Mouse (Mus musculus) forebrain, embryonic 16.5 days (tissue): Measurements from ENCODE around the gene Pou6f2. TPM values are rescaled to one million over a fixed set of nuclear protein-coding genes. Genes with fewer than 3 reads are reported as not detected.
A peak's percentile ranks its signal among the peaks of the same experiment; 100 is the strongest.

Source experiments
- ATAC-seq: fragments of 200-750 bp; cut with Nextera tagmentation; 2 replicates; pipeline ENCODE4 v1.8.0; 2017; ENCODE audit warnings: mild to moderate bottlenecking, moderate library complexity
- H3K27ac ChIP-seq: fragments of 300-500 bp; sonication (generic); 2 replicates; pipeline ENCODE4 v1.5.1; 2014; ENCODE audit warnings: low read length, control low read depth
- H3K27me3 ChIP-seq: fragments of 300-500 bp; sonication (generic); replicated peaks from 2 replicates; pipeline ENCODE4 v1.6.1; 2014; ENCODE audit warnings: low read length; ENCODE audit not compliant: control insufficient read depth, insufficient read depth
- H3K36me3 ChIP-seq: fragments of 300-500 bp; sonication (generic); 2 replicates; pipeline ENCODE4 v1.6.1; 2014; ENCODE audit not compliant: control insufficient read depth, insufficient read depth
- H3K4me1 ChIP-seq: fragments of 300-500 bp; sonication (generic); replicated peaks from 2 replicates; pipeline ENCODE4 v1.6.1; 2014; ENCODE audit warnings: low read length; ENCODE audit not compliant: control insufficient read depth, insufficient read depth
- H3K4me2 ChIP-seq: fragments of 300-500 bp; sonication (generic); 2 replicates; pipeline ENCODE4 v1.6.1; 2014; ENCODE audit warnings: mild to moderate bottlenecking, low read length, control low read depth
- H3K4me3 ChIP-seq: fragments of 300-500 bp; sonication (generic); replicated peaks from 2 replicates; pipeline ENCODE4 v1.5.1; 2014; ENCODE audit warnings: mild to moderate bottlenecking, low read length, control low read depth
- H3K9ac ChIP-seq: fragments of 300-500 bp; sonication (generic); replicated peaks from 2 replicates; pipeline ENCODE4 v1.6.1; 2014; ENCODE audit warnings: low read depth, low read length, control low read depth
- H3K9me3 ChIP-seq: fragments of 300-500 bp; sonication (generic); 2 replicates; pipeline ENCODE4 v1.6.1; 2016; ENCODE audit warnings: low read length; ENCODE audit not compliant: control insufficient read depth
- WGBS: fragments of 180-500 bp; shearing (Covaris S2); extraction: QIAGEN DNeasy Blood & Tissue Kit; methylation state at CpG from one replicate; pipeline ENCODE4 v1.1.7; 2014; 5-methylcytosine and 5-hydroxymethylcytosine counted together
- polyA plus RNA-seq: library from polyadenylated mRNA; unstranded; fragments of >200 nt; fragmentation: Nextera tagmentation; extraction: Ambion mirVana; gene quantifications from 2 replicates; pipeline ENCODE4 v1.2.1, GENCODE M21; 2015

The Pou6f2 gene
- polyA plus RNA-seq, 1 experiment from 2014 or later, result 6.5 TPM

DNA sequence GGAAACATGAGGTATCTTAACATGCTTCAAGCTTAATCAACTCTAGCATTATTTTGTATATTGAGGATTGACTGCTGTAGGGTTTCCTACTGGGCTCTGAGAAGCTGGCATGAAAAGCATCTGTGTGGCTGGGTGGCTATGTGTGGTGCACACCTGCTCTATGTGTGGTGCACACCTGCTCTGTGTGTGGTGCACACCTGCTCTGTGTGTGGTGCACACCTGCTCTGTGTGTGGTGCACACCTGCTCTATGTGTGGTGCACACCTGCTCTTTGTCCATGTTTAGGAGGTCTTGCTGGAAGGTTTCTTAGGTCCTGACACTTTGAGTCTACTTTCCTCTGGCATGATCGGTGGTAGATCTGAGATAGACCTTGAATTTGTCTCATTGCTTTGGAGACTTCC, 233.3 kb downstream of the Pou6f2 start:
- WGBS, result 93% methylated on average over 1 of the region's 1 CpGs
- Histone ChIP-seq H3K4me3 (no peak overlapping the region), H3K4me1 (no peaks in the 10 kb centered on the region), H3K36me3 (no peaks in the 10 kb centered on the region), H3K9me3 (no peaks in the 10 kb centered on the region), H3K27ac (no peak overlapping the region), H3K4me2 (no peak overlapping the region), H3K27me3 (no peaks in the 10 kb centered on the region), H3K9ac (no peak overlapping the region)
- no peak for ATAC-seq

DNA sequence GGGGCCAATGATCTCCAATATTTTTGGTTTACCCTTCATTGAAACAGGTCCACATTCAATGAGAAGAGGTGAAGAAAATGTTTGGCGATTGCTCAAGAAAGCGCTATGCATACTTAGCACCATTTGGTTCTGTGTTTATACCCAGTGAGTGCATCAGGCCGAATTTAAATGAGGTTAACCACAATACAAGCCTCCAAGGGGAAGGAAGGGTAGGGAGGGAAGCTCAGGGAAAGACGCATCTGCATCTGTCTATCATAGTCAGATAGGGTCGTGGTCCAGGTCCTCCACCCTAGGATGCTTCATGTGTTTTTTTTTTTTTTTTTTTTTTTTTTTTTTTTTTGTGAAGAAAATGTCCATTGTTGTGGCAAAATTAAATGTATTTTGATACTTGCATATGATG, 236.9 kb downstream of the Pou6f2 start:
- Histone ChIP-seq H3K27me3 (no peaks in the 10 kb centered on the region), H3K4me1 (no peaks in the 10 kb centered on the region), H3K9ac (no peak overlapping the region), H3K9me3 (no peaks in the 10 kb centered on the region), H3K4me2 (no peak overlapping the region), H3K27ac (no peak overlapping the region), H3K4me3 (no peak overlapping the region), H3K36me3 (no peaks in the 10 kb centered on the region)
- WGBS, result 48% methylated on average over 5 of the region's 5 CpGs
- peak; percentile 61 for ATAC-seq

DNA sequence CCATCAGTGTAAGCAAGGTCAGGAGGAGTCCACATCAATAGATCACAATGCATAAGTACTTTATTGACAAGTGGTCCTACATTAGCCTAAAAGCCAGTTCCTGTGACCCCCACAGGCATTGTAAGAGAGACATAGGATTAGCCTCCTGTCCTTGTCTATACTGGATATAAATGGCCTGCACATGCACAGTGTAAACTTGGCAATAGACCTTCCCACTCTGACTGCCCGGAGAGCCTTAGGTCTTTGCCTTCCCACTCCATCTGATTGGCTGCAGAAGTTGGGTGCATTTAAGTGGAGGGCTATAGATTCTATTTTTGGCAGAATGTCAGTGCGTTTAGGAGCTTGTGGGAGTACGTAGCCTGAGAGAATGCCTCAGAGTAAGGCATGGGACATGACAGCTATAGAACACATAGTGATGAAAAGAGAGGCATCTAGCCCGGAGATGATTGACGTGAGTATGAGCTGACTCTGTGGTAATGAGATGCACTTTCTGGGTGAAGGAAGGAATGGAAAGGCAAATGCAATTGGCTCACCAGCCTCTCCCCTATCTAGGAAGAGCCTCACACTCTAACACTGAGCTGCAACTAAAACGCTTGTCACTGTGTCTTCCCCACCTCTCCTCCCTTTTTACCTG, 243.4 kb downstream of the Pou6f2 start:
- ATAC-seq, result peak; percentile 90
- H3K36me3 ChIP-seq, result no peaks in the 10 kb centered on the region

DNA sequence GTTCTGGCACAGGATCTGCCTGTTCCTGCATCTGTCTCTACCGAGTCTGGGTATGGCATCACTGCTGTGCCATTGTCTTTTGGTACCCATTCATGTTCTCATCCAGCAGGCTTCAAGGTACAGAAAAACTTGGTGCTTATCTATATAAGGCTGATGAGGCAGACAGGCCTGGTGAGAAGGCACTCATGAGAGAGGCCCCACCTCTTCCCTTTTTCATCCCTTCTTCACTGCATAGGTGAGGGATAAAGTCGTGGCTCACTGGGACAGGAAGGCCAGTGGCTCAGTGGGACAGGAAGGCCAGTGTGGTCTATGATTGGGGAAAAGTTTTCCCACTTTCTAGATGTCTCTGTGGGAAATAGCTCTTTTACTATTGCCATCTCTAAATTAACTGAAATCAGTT, 263.8 kb downstream of the Pou6f2 start:
- Histone ChIP-seq H3K27me3 (no peaks in the 10 kb centered on the region), H3K4me1 (peaks cover 5% of the 10 kb centered on the region; the same call in 1 of the 2 replicates), H3K9ac (no peak overlapping the region), H3K36me3 (no peaks in the 10 kb centered on the region), H3K4me2 (no peak overlapping the region), H3K27ac (no peak overlapping the region), H3K9me3 (no peaks in the 10 kb centered on the region), H3K4me3 (no peak overlapping the region)
- WGBS, result 69% methylated on average over 2 of the region's 2 CpGs
- no peak for ATAC-seq

More for the DNA sequence above, 243.4 kb downstream of the Pou6f2 start:
- H3K9me3 ChIP-seq, result no peaks in the 10 kb centered on the region
- H3K27ac ChIP-seq, result no peak overlapping the region
- no peak overlapping the region for H3K4me2 ChIP-seq
- WGBS, result 78% methylated on average over 6 of the region's 6 CpGs
- H3K27me3 ChIP-seq, result no peaks in the 10 kb centered on the region
- H3K4me3 ChIP-seq, result no peak overlapping the region
- no peak overlapping the region for H3K9ac ChIP-seq
- no peaks in the 10 kb centered on the region for H3K4me1 ChIP-seq

DNA sequence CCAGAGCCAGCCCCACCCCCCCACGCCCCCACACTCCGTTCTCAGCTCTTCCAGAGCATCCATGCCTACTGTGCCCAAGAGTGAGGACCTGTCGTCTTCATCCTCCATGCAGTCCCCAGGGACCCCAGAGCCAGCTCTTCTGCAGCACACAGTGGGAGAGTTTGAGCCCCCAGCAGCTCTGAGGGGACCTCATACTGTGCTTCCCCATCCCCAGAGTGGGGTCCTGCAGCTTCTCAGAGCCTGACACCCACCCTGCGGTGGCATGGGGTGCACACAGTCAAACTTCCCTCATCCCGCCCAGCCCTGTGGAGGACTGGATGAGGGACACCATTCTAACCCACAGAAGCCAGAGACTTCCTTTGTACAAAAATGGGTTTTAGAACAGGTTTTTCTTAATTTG, 264.3 kb downstream of the Pou6f2 start:
- Histone ChIP-seq H3K4me1 (peaks cover 5% of the 10 kb centered on the region; the same call in 1 of the 2 replicates), H3K9me3 (no peaks in the 10 kb centered on the region), H3K36me3 (no peaks in the 10 kb centered on the region), H3K27me3 (no peaks in the 10 kb centered on the region), H3K4me2 (no peak overlapping the region), H3K9ac (no peak overlapping the region), H3K27ac (no peak overlapping the region), H3K4me3 (no peak overlapping the region)
- 74% methylated on average over 5 of the region's 5 CpGs for WGBS
- no peak for ATAC-seq

DNA sequence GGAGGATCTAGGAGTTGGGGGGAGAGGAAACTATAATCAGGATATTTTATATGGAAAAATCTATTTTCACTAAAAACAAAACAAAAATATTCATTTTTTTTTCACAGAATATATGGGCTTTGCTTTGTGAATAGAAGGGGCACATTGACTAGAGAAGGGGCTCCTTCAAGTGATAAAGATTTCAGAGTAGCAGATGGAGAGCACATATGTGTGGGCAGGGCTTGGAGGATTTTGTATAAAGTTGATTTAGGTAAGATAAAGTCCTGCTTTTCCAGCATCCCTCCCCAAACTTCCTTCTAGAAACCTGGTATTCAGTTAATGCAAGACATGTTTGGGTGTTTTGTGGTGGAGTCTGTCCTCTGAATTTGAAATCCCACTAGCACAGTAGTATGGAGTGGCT, 266.2 kb downstream of the Pou6f2 start:
- no peak overlapping the region for H3K4me3 ChIP-seq
- ATAC-seq, result peak; percentile 72
- no peaks in the 10 kb centered on the region for H3K9me3 ChIP-seq
- no peak overlapping the region for H3K4me2 ChIP-seq
- no peak overlapping the region for H3K9ac ChIP-seq
- peak overlapping the region; percentile 7; the same call in 1 of the 2 replicates for H3K27ac ChIP-seq
- no peaks in the 10 kb centered on the region for H3K36me3 ChIP-seq
- peaks cover 9% of the 10 kb centered on the region; the same call in 1 of the 2 replicates for H3K4me1 ChIP-seq
- no peaks in the 10 kb centered on the region for H3K27me3 ChIP-seq

DNA sequence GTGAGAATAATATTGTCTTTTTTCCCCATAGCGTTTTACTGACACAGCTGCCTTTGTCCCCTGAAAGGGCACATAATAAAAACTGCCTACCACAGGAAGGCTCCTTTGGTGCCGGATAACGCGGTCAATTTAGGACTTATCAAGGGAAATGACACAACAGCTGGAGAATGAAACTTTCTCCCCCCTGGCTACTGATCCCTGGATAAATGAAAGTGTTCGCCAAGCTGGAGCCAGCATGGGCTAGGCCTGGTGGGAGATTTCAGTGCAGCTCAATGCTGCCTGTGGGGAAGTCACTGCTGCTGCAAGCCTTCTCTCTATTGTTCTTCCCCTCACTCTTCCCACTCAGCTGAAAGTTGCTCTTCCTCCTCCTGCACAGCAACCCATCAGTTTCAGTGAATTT, 267.8 kb downstream of the Pou6f2 start:
- no peak for ATAC-seq
- H3K9ac ChIP-seq, result no peak overlapping the region
- no peaks in the 10 kb centered on the region for H3K27me3 ChIP-seq
- 6% methylated on average over 5 of the region's 5 CpGs for WGBS
- H3K27ac ChIP-seq, result no peak overlapping the region
- H3K9me3 ChIP-seq, result no peaks in the 10 kb centered on the region
- no peak overlapping the region for H3K4me2 ChIP-seq
- H3K36me3 ChIP-seq, result no peaks in the 10 kb centered on the region
- H3K4me3 ChIP-seq, result no peak overlapping the region
- H3K4me1 ChIP-seq, result peaks cover 19% of the 10 kb centered on the region

DNA sequence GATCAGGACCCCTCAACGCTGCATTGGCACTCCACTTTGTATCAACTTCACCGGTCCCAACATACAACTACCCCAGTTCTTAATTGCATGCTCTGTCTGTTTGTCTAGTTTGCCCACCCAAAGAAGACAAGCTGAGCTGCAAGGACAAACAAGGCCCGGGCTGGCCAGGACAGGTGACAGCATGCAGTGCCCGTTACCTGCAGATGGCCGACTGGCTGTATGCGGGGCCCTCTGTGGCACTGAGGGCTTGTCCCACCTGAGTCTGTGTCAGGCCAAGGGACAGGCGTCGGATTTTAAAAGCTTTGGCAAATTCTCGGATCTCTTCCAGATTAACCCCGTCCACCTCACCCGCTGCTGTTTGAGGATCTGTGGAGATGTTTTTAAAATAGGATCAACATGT, 268.7 kb downstream of the Pou6f2 start:
- no peak overlapping the region for H3K9ac ChIP-seq
- WGBS, result 79% methylated on average over 11 of the region's 11 CpGs
- peaks cover 22% of the 10 kb centered on the region for H3K4me1 ChIP-seq
- no peak overlapping the region for H3K27ac ChIP-seq
- no peak overlapping the region for H3K4me2 ChIP-seq
- no peaks in the 10 kb centered on the region for H3K36me3 ChIP-seq
- no peaks in the 10 kb centered on the region for H3K9me3 ChIP-seq
- no peak for ATAC-seq
- no peaks in the 10 kb centered on the region for H3K27me3 ChIP-seq
- no peak overlapping the region for H3K4me3 ChIP-seq

DNA sequence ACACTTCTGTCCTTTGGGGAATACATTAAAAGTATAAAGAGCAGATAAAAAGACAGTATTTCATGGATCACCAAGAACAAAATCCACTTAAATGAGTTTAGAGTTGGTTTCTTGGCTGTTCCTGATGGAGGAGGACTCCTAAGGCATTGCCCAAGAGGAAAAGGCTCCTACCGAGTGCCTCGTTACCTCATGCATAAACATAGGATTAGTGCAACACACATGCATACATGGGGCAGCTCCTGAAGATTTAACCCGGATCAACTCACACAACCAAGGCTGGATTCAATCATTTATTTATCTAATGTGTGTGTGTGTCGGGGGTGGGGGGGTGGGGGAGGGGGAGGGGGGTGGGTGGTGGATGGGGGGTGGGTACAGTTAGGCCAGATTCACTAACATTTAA, 269.4 kb downstream of the Pou6f2 start:
- no peaks in the 10 kb centered on the region for H3K27me3 ChIP-seq
- peaks cover 22% of the 10 kb centered on the region for H3K4me1 ChIP-seq
- WGBS, result 23% methylated on average over 4 of the region's 4 CpGs
- H3K36me3 ChIP-seq, result no peaks in the 10 kb centered on the region
- H3K4me3 ChIP-seq, result no peak overlapping the region
- H3K4me2 ChIP-seq, result no peak overlapping the region
- no peak overlapping the region for H3K9ac ChIP-seq
- H3K9me3 ChIP-seq, result no peaks in the 10 kb centered on the region
- H3K27ac ChIP-seq, result no peak overlapping the region
- ATAC-seq, result no peak

DNA sequence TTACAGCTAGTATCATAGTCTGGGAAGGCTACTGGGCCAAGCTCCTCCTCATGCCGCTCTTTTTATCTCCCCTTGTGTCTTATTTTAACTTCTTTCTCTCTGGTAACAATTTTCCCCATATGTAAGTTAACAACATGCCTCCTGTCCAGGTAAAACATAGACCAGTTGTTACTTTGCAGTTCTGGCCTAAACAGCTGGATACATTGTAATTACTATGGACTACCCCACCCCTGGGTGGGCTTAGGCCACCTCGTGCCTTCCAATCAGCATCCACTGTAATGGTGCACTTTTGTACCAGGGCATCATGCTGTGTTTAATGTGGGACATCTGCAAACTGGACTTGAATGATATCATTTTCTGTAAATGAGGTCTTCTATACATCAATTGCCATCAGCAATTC, 271.4 kb downstream of the Pou6f2 start:
- Histone ChIP-seq H3K9me3 (no peaks in the 10 kb centered on the region), H3K27me3 (no peaks in the 10 kb centered on the region), H3K9ac (no peak overlapping the region), H3K4me3 (no peak overlapping the region), H3K36me3 (no peaks in the 10 kb centered on the region), H3K27ac (no peak overlapping the region; the same call in 1 of the 2 replicates), H3K4me2 (no peak overlapping the region), H3K4me1 (peaks cover 22% of the 10 kb centered on the region)
- 56% methylated on average over 2 of the region's 2 CpGs for WGBS
- no peak for ATAC-seq
